Mouse (Mus musculus): ENCODE data around the gene Tdrd1. TPM values are rescaled to one million over a fixed set of nuclear protein-coding genes. Genes with fewer than 3 reads are reported as not detected.

The Tdrd1 gene
- polyA plus RNA-seq, 1 experiment from 2014 or later: 1.2 TPM

GRCm38 (mm10) chr19:56817851-56818526 lies 8.0 kb upstream of the Tdrd1 start:
- Histone ChIP-seq H3K9ac (ENCODE audit: low read depth, low read length) (0 out of 2 replicates have a peak overlapping the region, but pooled peaks have one; percentile 54), H3K27me3 (ENCODE audit: control insufficient read depth, insufficient read depth, low read length) (no peaks in the 10 kb centered on the region), H3K4me2 (peak overlapping the region; percentile 45), H3K9me3 (replicated peaks; ENCODE audit: control insufficient read depth, low read length) (no peaks in the 10 kb centered on the region), H3K27ac (ENCODE audit: low read depth, low read length) (peak overlapping the region; percentile 71), H3K4me3 (ENCODE audit: low read depth, low read length) (no peak overlapping the region), H3K36me3 (ENCODE audit: control insufficient read depth, insufficient read depth, low read length) (no peaks in the 10 kb centered on the region), H3K4me1 (ENCODE audit: control insufficient read depth, insufficient read depth, low read length) (peaks cover 44% of the 10 kb centered on the region)
- ATAC-seq (replicated peaks; ENCODE audit: insufficient number of reproducible peaks, low FRiP score, low TSS enrichment): no peak
- WGBS (ENCODE audit: insufficient replicate concordance): 33% methylated on average over 14 of the region's 14 CpGs

GRCm38 (mm10) chr19:56821040-56821797 lies 4.8 kb upstream of the Tdrd1 start:
- no peaks in the 10 kb centered on the region for H3K9me3 ChIP-seq (replicated peaks; ENCODE audit: control insufficient read depth, low read length)
- peaks cover 8% of the 10 kb centered on the region for H3K27me3 ChIP-seq (ENCODE audit: control insufficient read depth, insufficient read depth, low read length)
- H3K36me3 ChIP-seq (ENCODE audit: control insufficient read depth, insufficient read depth, low read length): no peaks in the 10 kb centered on the region
- peak overlapping the region; percentile 90 for H3K4me3 ChIP-seq (ENCODE audit: low read depth, low read length)
- peak overlapping the region; percentile 94 for H3K9ac ChIP-seq (ENCODE audit: low read depth, low read length)
- ATAC-seq (replicated peaks; ENCODE audit: insufficient number of reproducible peaks, low FRiP score, low TSS enrichment): no peak
- 7% methylated on average over 22 of the region's 22 CpGs for WGBS (ENCODE audit: insufficient replicate concordance)
- peak overlapping the region; percentile 81; the same call in 1 of the 2 replicates for H3K27ac ChIP-seq (ENCODE audit: low read depth, low read length)
- H3K4me2 ChIP-seq: peak overlapping the region; percentile 82
- peaks cover 34% of the 10 kb centered on the region for H3K4me1 ChIP-seq (ENCODE audit: control insufficient read depth, insufficient read depth, low read length)

GRCm38 (mm10) chr19:56821798-56822447 lies 4.1 kb upstream of the Tdrd1 start, which contains the start of gene Ccdc186:
Gene Ccdc186 (minus strand): TSS chr19:56822190.
- Histone ChIP-seq H3K4me2 (peak within 1 kb of the TSS; percentile 82), H3K27ac (ENCODE audit: low read depth, low read length) (peak within 1 kb of the TSS; percentile 81), H3K9me3 (replicated peaks; ENCODE audit: control insufficient read depth, low read length) (no peaks in the 10 kb centered on the region), H3K36me3 (ENCODE audit: control insufficient read depth, insufficient read depth, low read length) (no peaks in the 10 kb centered on the region), H3K27me3 (ENCODE audit: control insufficient read depth, insufficient read depth, low read length) (peaks cover 9% of the 10 kb centered on the region), H3K4me3 (ENCODE audit: low read depth, low read length) (peak within 1 kb of the TSS; percentile 90), H3K4me1 (ENCODE audit: control insufficient read depth, insufficient read depth, low read length) (peaks cover 27% of the 10 kb centered on the region), H3K9ac (ENCODE audit: low read depth, low read length) (peak within 1 kb of the TSS; percentile 94)
- peak; percentile 98 for ATAC-seq (replicated peaks; ENCODE audit: insufficient number of reproducible peaks, low FRiP score, low TSS enrichment)
- under 1% methylated on average over 71 of the region's 79 CpGs for WGBS (ENCODE audit: insufficient replicate concordance)

GRCm38 (mm10) chr19:56822448-56822836 lies 3.6 kb upstream of the Tdrd1 start:
- peak overlapping the region; percentile 58 for H3K9ac ChIP-seq (ENCODE audit: low read depth, low read length)
- H3K9me3 ChIP-seq (replicated peaks; ENCODE audit: control insufficient read depth, low read length): no peaks in the 10 kb centered on the region
- WGBS (ENCODE audit: insufficient replicate concordance): 25% methylated on average over 10 of the region's 10 CpGs
- peak overlapping the region; percentile 82 for H3K4me2 ChIP-seq
- H3K4me1 ChIP-seq (ENCODE audit: control insufficient read depth, insufficient read depth, low read length): peaks cover 22% of the 10 kb centered on the region
- no peaks in the 10 kb centered on the region for H3K36me3 ChIP-seq (ENCODE audit: control insufficient read depth, insufficient read depth, low read length)
- peaks cover 9% of the 10 kb centered on the region for H3K27me3 ChIP-seq (ENCODE audit: control insufficient read depth, insufficient read depth, low read length)
- peak overlapping the region; percentile 90 for H3K4me3 ChIP-seq (ENCODE audit: low read depth, low read length)
- peak; percentile 31 for ATAC-seq (replicated peaks; ENCODE audit: insufficient number of reproducible peaks, low FRiP score, low TSS enrichment)
- no peak overlapping the region for H3K27ac ChIP-seq (ENCODE audit: low read depth, low read length)

DNA sequence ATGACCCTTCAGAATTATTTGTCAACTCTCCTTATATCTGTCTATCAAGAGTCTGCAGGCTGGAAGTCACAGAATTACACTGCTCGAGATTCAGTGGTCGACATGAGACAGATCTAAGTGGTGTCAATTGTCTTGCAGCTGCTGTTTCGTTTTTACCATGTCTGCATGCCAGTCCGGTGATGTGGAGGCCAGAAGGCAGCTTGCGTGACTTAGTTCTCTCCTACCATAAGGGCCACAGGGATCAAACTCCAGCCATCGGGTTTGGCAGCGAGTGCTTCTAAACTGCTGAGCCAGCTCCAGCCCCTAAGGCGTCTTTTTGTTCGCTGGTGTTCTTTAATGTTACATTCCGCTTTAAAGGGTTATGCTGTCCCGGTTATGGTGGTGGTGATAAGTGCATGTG lies 2.3 kb downstream of the Tdrd1 start:
- Histone ChIP-seq H3K9ac (ENCODE audit: low read depth, low read length) (no peak overlapping the region), H3K9me3 (replicated peaks; ENCODE audit: control insufficient read depth, low read length) (no peaks in the 10 kb centered on the region), H3K27me3 (ENCODE audit: control insufficient read depth, insufficient read depth, low read length) (peaks cover 9% of the 10 kb centered on the region), H3K4me1 (ENCODE audit: control insufficient read depth, insufficient read depth, low read length) (no peaks in the 10 kb centered on the region; the same call in 1 of the 2 replicates), H3K4me2 (no peak overlapping the region), H3K36me3 (ENCODE audit: control insufficient read depth, insufficient read depth, low read length) (no peaks in the 10 kb centered on the region), H3K27ac (ENCODE audit: low read depth, low read length) (no peak overlapping the region), H3K4me3 (ENCODE audit: low read depth, low read length) (no peak overlapping the region)
- ATAC-seq (replicated peaks; ENCODE audit: insufficient number of reproducible peaks, low FRiP score, low TSS enrichment): no peak
- WGBS (ENCODE audit: insufficient replicate concordance): 75% methylated on average over 11 of the region's 11 CpGs

DNA sequence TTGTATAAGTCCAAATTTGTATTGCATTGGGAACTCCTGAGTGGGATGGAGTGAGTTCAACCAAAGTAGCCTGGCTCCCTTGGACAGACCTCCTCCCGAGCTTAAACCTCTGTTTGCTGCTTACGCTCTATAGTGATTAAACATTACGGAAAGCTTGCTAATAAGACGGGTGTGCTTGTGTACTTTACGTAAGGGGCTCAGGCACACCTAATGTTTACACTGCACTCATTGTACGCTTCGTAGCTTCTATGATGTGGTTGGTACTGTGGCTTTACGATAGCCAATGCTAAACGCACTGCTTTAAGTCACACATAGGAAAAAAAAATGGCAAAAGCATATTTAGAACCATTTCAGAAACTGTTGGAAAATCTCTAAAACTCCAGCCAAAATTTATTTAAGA lies 3.3 kb downstream of the Tdrd1 start:
- Histone ChIP-seq H3K9me3 (replicated peaks; ENCODE audit: control insufficient read depth, low read length) (no peaks in the 10 kb centered on the region), H3K4me2 (no peak overlapping the region), H3K4me3 (ENCODE audit: low read depth, low read length) (no peak overlapping the region), H3K9ac (ENCODE audit: low read depth, low read length) (no peak overlapping the region), H3K27ac (ENCODE audit: low read depth, low read length) (no peak overlapping the region), H3K36me3 (ENCODE audit: control insufficient read depth, insufficient read depth, low read length) (no peaks in the 10 kb centered on the region), H3K27me3 (ENCODE audit: control insufficient read depth, insufficient read depth, low read length) (peaks cover 9% of the 10 kb centered on the region), H3K4me1 (ENCODE audit: control insufficient read depth, insufficient read depth, low read length) (no peaks in the 10 kb centered on the region; the same call in 1 of the 2 replicates)
- no peak for ATAC-seq (replicated peaks; ENCODE audit: insufficient number of reproducible peaks, low FRiP score, low TSS enrichment)
- WGBS (ENCODE audit: insufficient replicate concordance): 85% methylated on average over 9 of the region's 9 CpGs

GRCm38 (mm10) chr19:56830163-56830562 lies 4.2 kb downstream of the Tdrd1 start:
- no peak for ATAC-seq (replicated peaks; ENCODE audit: insufficient number of reproducible peaks, low FRiP score, low TSS enrichment)
- 89% methylated on average over 4 of the region's 4 CpGs for WGBS (ENCODE audit: insufficient replicate concordance)
- Histone ChIP-seq H3K4me3 (ENCODE audit: low read depth, low read length) (no peak overlapping the region), H3K27ac (ENCODE audit: low read depth, low read length) (no peak overlapping the region), H3K4me2 (no peak overlapping the region), H3K36me3 (ENCODE audit: control insufficient read depth, insufficient read depth, low read length) (no peaks in the 10 kb centered on the region), H3K9ac (ENCODE audit: low read depth, low read length) (no peak overlapping the region), H3K27me3 (ENCODE audit: control insufficient read depth, insufficient read depth, low read length) (peaks cover 9% of the 10 kb centered on the region), H3K4me1 (ENCODE audit: control insufficient read depth, insufficient read depth, low read length) (no peaks in the 10 kb centered on the region; the same call in 1 of the 2 replicates), H3K9me3 (replicated peaks; ENCODE audit: control insufficient read depth, low read length) (no peaks in the 10 kb centered on the region)

- Histone ChIP-seq H3K27ac (ENCODE audit: low read depth, low read length) (no peak overlapping the region), H3K4me3 (ENCODE audit: low read depth, low read length) (no peak overlapping the region)
- WGBS (ENCODE audit: insufficient replicate concordance): 78% methylated on average over 9 of the region's 9 CpGs
Observed at GRCm38 (mm10) chr19:56835340-56835739, 9.3 kb downstream of the Tdrd1 start.

More at GRCm38 (mm10) chr19:56835340-56835739, 9.3 kb downstream of the Tdrd1 start:
- H3K4me2 ChIP-seq: no peak overlapping the region
- no peaks in the 10 kb centered on the region for H3K4me1 ChIP-seq (ENCODE audit: control insufficient read depth, insufficient read depth, low read length)
- H3K9ac ChIP-seq (ENCODE audit: low read depth, low read length): no peak overlapping the region
- no peaks in the 10 kb centered on the region for H3K9me3 ChIP-seq (replicated peaks; ENCODE audit: control insufficient read depth, low read length)
- no peak for ATAC-seq (replicated peaks; ENCODE audit: insufficient number of reproducible peaks, low FRiP score, low TSS enrichment)
- H3K36me3 ChIP-seq (ENCODE audit: control insufficient read depth, insufficient read depth, low read length): no peaks in the 10 kb centered on the region
- H3K27me3 ChIP-seq (ENCODE audit: control insufficient read depth, insufficient read depth, low read length): no peaks in the 10 kb centered on the region
